Mouse (Mus musculus) lung, postnatal 36 days (tissue): ENCODE data around the gene Pth1r.

Experiments
- DNase-seq: peaks from one replicate; pipeline ENCODE4 v3.0.0; 2022; ENCODE audit warnings: mixed read lengths

The Pth1r gene

GRCm38 (mm10) chr9:110680736-110681507 lies 66.0 kb downstream of the Pth1r start:
- no peak for DNase-seq

DNA sequence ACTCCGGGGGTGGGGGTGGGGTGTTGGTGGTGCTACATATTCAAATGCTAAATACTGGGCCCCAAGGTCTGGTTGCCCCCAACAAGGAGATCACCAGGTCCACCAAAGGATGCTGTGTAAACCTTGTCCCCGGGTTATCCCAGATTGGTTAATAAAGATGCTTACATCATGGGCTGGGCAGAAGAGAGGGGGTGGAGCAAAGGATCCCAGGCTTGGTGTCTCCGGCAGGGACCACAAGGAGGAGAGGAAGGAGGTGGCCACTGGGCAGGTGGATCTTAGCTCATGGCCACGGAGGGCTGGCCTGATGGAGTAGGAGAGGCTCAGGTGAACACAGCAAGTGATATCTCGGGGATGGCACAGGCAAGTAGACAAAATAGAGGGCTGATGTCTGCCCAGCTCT lies 68.1 kb downstream of the Pth1r start:
- DNase-seq: no peak

- peak; percentile 71 for DNase-seq
Observed at GRCm38 (mm10) chr9:110676492-110676911, 70.4 kb downstream of the Pth1r start.

- peak; percentile 45 for DNase-seq
Observed at GRCm38 (mm10) chr9:110673107-110673752, 73.7 kb downstream of the Pth1r start.

GRCm38 (mm10) chr9:110672462-110673106 lies 74.4 kb downstream of the Pth1r start:
- peak; percentile 76 for DNase-seq
